Mouse (Mus musculus) heart, adult 2 months (tissue): ENCODE results near the gene Mad1l1. TPM values are rescaled to one million over a fixed set of nuclear protein-coding genes. Genes with fewer than 3 reads are reported as not detected.

Source experiments
- DNase-seq, 2 experiments: peaks; one replicate each; pipeline ENCODE4 v3.0.0; 2021
- H3K27ac ChIP-seq: fragments of 200-600 bp; 2 replicates; pipeline ENCODE4 v1.8.1; 2022
- H3K27me3 ChIP-seq: fragments of 200-500 bp; 2 replicates; pipeline ENCODE4 v1.6.1; 2012; ENCODE audit warnings: mild to moderate bottlenecking, low read length, inconsistent platforms, mixed read lengths; ENCODE audit not compliant: control insufficient read depth, insufficient read depth
- H3K36me3 ChIP-seq: fragments of 200-500 bp; 2 replicates; pipeline ENCODE4 v1.6.1; 2012; ENCODE audit warnings: low read length, inconsistent platforms; ENCODE audit not compliant: control insufficient read depth, insufficient read depth
- H3K4me1 ChIP-seq: fragments of 200-500 bp; 2 replicates; pipeline ENCODE4 v1.6.1; 2011; ENCODE audit warnings: low read length; ENCODE audit not compliant: control insufficient read depth, insufficient read depth
- H3K4me3 ChIP-seq: fragments of 200-600 bp; 2 replicates; pipeline ENCODE4 v1.8.1; 2022
- H3K79me2 ChIP-seq: fragments of 200-500 bp; replicated peaks from 2 replicates; pipeline ENCODE4 v1.6.1; 2012; ENCODE audit warnings: mild to moderate bottlenecking, inconsistent platforms, low read length, moderate library complexity, mixed read lengths; ENCODE audit not compliant: control insufficient read depth, insufficient read depth
- H3K9ac ChIP-seq: fragments of 200-500 bp; 2 replicates; pipeline ENCODE4 v1.6.1; 2012; ENCODE audit warnings: low read depth, mild to moderate bottlenecking, control low read depth, inconsistent platforms, low read length, mixed read lengths
- CTCF ChIP-seq: fragments of 200-600 bp; IDR thresholded peaks from 2 replicates; pipeline ENCODE4 v1.8.1; 2022; ENCODE audit warnings: antibody characterized with exemption, mild to moderate bottlenecking, moderate library complexity
- EP300 ChIP-seq: fragments of 200-500 bp; IDR thresholded peaks from 2 replicates; pipeline ENCODE4 v1.6.1; 2011; ENCODE audit warnings: low read depth, low read length, control low read depth; ENCODE audit not compliant: insufficient read depth
- POLR2A ChIP-seq: fragments of 200-500 bp; IDR thresholded peaks from 2 replicates; pipeline ENCODE4 v1.6.1; 2011; ENCODE audit warnings: mild to moderate bottlenecking, low read depth, low read length, control low read depth; ENCODE audit not compliant: insufficient read depth
- WGBS: fragments of 180-500 bp; shearing (Covaris S2); methylation state at CpG from one replicate; pipeline ENCODE4 v1.1.7; 2018; 5-methylcytosine and 5-hydroxymethylcytosine counted together
- intact Hi-C: fragments of 180-260 bp; cut with DNase I; formaldehyde crosslinking; loops from one replicate; pipeline ENCODE4 v1.15.1; 2025
- polyA plus RNA-seq: library from polyadenylated mRNA; depleted of rRNA; stranded (reverse); fragments of >200 nt; gene quantifications from 2 replicates; pipeline ENCODE4 v1.2.3, GENCODE M21; 2012
- total RNA-seq, 2 experiments: library from RNA; stranded (reverse); gene quantifications; 2 replicates each; pipeline ENCODE4 v1.2.3; 2021

The Mad1l1 gene
- total and polyA plus RNA-seq, 3 experiments = 9.4 to 12.2 (median 10.1) TPM

- intact Hi-C loops = loop anchor here (5.0 kb wide), 1 partner anchor 54 kb away; the partner anchor contains the start of gene Snx8
- Histone ChIP-seq H3K4me3 (no peak overlapping the region), H3K4me1 (peaks cover 3% of the 10 kb centered on the region), H3K27ac (no peak overlapping the region), H3K79me2 (no peaks in the 10 kb centered on the region), H3K9ac (no peak overlapping the region), H3K27me3 (no peaks in the 10 kb centered on the region), H3K36me3 (no peaks in the 10 kb centered on the region)
- no peak for DNase-seq
- TF ChIP-seq CTCF (peak; percentile 41), POLR2A (no peak), EP300 (no peak)
- 46% methylated on average over 2 of the region's 2 CpGs for WGBS
Measured at GRCm38 (mm10) chr5:140333631-140334030, 12.3 kb upstream of the Mad1l1 start.

GRCm38 (mm10) chr5:140332519-140332918, 11.2 kb upstream of the Mad1l1 start:
- Histone ChIP-seq H3K4me1 (peaks cover 3% of the 10 kb centered on the region), H3K27me3 (no peaks in the 10 kb centered on the region), H3K4me3 (no peak overlapping the region), H3K9ac (no peak overlapping the region), H3K79me2 (no peaks in the 10 kb centered on the region), H3K36me3 (no peaks in the 10 kb centered on the region), H3K27ac (no peak overlapping the region)
- TF ChIP-seq POLR2A = no peak
- TF ChIP-seq CTCF = no peak
- no peak for TF ChIP-seq EP300
- WGBS = 63% methylated on average over 4 of the region's 4 CpGs
- DNase-seq = no peak
- intact Hi-C loops = loop anchor here (5.0 kb wide), 1 partner anchor 55 kb away; the partner anchor contains the start of gene Snx8

- no peaks in the 10 kb centered on the region for H3K36me3 ChIP-seq
- 2% methylated on average over 39 of the region's 39 CpGs for WGBS
- no peaks in the 10 kb centered on the region for H3K27me3 ChIP-seq
- peaks cover 3% of the 10 kb centered on the region for H3K4me1 ChIP-seq
- H3K9ac ChIP-seq = peak within 1 kb of the TSS; percentile 69
- intact Hi-C loops = loop anchor here (5.0 kb wide), 1 partner anchor 55 kb away; the partner anchor contains the start of gene Snx8
- DNase-seq = peak; percentile 88 to 91
- H3K27ac ChIP-seq = peak within 1 kb of the TSS; percentile 75
- H3K4me3 ChIP-seq = peak within 1 kb of the TSS; percentile 71
- TF ChIP-seq CTCF = peak; percentile 92
- no peak for TF ChIP-seq EP300
- peak; percentile 91 for TF ChIP-seq POLR2A
- no peaks in the 10 kb centered on the region for H3K79me2 ChIP-seq
Measured at GRCm38 (mm10) chr5:140331615-140332512, 10.5 kb upstream of the Mad1l1 start, which contains the start of gene Mrm2. Gene Mrm2, minus strand, starts transcription at chr5:140331898.

GRCm38 (mm10) chr5:140324058-140324457, 2.7 kb upstream of the Mad1l1 start:
- Histone ChIP-seq H3K4me3 (no peak overlapping the region), H3K36me3 (no peaks in the 10 kb centered on the region), H3K79me2 (peaks cover 3% of the 10 kb centered on the region), H3K4me1 (peaks cover 2% of the 10 kb centered on the region), H3K27ac (no peak overlapping the region), H3K27me3 (no peaks in the 10 kb centered on the region), H3K9ac (no peak overlapping the region)
- TF ChIP-seq POLR2A (no peak), EP300 (no peak), CTCF (no peak)
- DNase-seq = no peak
- intact Hi-C loops = no loop called here
- WGBS = 63% methylated on average over 5 of the region's 5 CpGs

- TF ChIP-seq EP300 (0 out of 2 replicates have a peak, but pooled peaks have one; percentile 26), CTCF (no peak), POLR2A (no peak)
- no peaks in the 10 kb centered on the region for H3K36me3 ChIP-seq
- H3K4me3 ChIP-seq = peak overlapping the region; percentile 64
- no peaks in the 10 kb centered on the region for H3K27me3 ChIP-seq
- under 1% methylated on average over 17 of the region's 17 CpGs for WGBS
- H3K9ac ChIP-seq = peak overlapping the region; percentile 90
- intact Hi-C loops = no loop called here
- peaks cover 6% of the 10 kb centered on the region for H3K79me2 ChIP-seq
- H3K27ac ChIP-seq = peak overlapping the region; percentile 91
- H3K4me1 ChIP-seq = peaks cover 2% of the 10 kb centered on the region
- DNase-seq = no peak
Measured at GRCm38 (mm10) chr5:140321756-140322575, 614 bp upstream of the Mad1l1 start.
